In the genomic region with DNA sequence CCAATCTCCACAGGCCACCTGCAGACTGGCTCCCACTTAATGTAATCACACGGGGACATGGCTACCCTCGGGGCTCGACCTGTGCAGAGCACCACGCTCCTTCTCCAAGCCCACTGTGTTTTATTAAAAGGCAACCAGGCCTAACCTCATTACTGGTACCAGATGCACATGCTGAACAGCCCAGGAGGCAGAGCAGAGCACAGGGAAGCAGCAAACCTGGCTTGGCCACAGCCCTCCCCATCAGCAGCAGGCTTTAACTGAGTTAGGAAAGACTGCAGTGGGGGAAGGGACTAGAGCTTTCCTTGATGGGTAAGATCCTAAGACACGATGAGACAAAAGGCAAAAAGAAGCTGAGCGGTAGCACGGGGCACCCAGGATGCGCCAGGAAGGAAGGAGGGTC, we compare ENCODE assay signal across 22 mouse cellular contexts. TPM values are rescaled to one million over a fixed set of nuclear protein-coding genes. Genes with fewer than 3 reads are reported as not detected.
"Had no signal": no experiment of that assay in that cellular context is flagged by ENCODE, and none has a peak within 500 bp of the region (broad histone marks: within the 10 kb centered on the region; RNA-seq: fewer than 3 reads in every experiment).

No protein-coding gene starts in this region.

- H3K36me3 ChIP-seq: liver, embryonic 12.5 days; lung, embryonic 15.5 days; midbrain, embryonic 15.5 days had no signal

- H3K4me2 ChIP-seq: liver, embryonic 12.5 days; midbrain, embryonic 11.5 days had no signal

- DNase-seq: kidney, postnatal 10 days; kidney, postnatal 4 days; liver, postnatal 0 days; lung, postnatal 14 days; right cerebral cortex, adult 18-20 months; right cerebral cortex, postnatal 25 days; thymus, postnatal 36 days had no signal

- H3K27ac ChIP-seq: layer of hippocampus, adult 2 months; liver, embryonic 12.5 days; macrophage; midbrain, embryonic 15.5 days had no signal

- H3K9ac ChIP-seq: liver, embryonic 12.5 days; liver, postnatal 0 days; lung, embryonic 15.5 days; midbrain, embryonic 15.5 days had no signal

- H3K27me3 ChIP-seq: midbrain, embryonic 15.5 days had no signal

- ATAC-seq: liver, embryonic 12.5 days; liver, postnatal 0 days; midbrain, embryonic 15.5 days had no signal

- H3K4me3 ChIP-seq: layer of hippocampus, adult 2 months; liver, embryonic 12.5 days; lung, embryonic 15.5 days; megakaryocyte, embryonic 14.5 days; midbrain, embryonic 15.5 days had no signal

- H3K9me3 ChIP-seq: liver, embryonic 12.5 days; lung, embryonic 15.5 days; megakaryocyte, embryonic 14.5 days; midbrain, embryonic 15.5 days had no signal

RNA-seq across cellular contexts. Expression of a gene that starts 11.2 kb away (rescaled TPM):
- polyA plus RNA-seq: macrophage had no signal

RNA-seq across cellular contexts. Expression of a gene that starts 52.5 kb away (rescaled TPM):
- total RNA-seq: layer of hippocampus, adult 2 months; layer of hippocampus, postnatal 10 days; left cerebral cortex, postnatal 36 days had no signal
- polyA plus RNA-seq: kidney, embryonic 14.5 days; limb, embryonic 14.5 days; liver, embryonic 12.5 days; liver, postnatal 0 days; macrophage; midbrain, embryonic 11.5 days; midbrain, embryonic 15.5 days; neural tube, embryonic 14.5 days; small intestine, adult 2 months; stomach, embryonic 16.5 days; thymus, postnatal 0 days had no signal
